Mouse (Mus musculus) brown adipose tissue, adult 24 weeks (tissue): ENCODE measurements around the gene Dgkq. TPM values are rescaled to one million over a fixed set of nuclear protein-coding genes. Genes with fewer than 3 reads are reported as not detected.
"Not testable (repeated sequence)": the region's sequence is repeated elsewhere in the genome, so short reads cannot be mapped to it uniquely, and the experiment has no call there.

Experiments
- H3K27ac ChIP-seq: fragments of 200-500 bp; replicated peaks from 2 replicates; pipeline ENCODE4 v1.5.1; 2012; ENCODE audit warnings: low read depth, mild to moderate bottlenecking, low read length
- H3K4me1 ChIP-seq: fragments of 200-500 bp; 2 replicates; pipeline ENCODE4 v1.6.1; 2012; ENCODE audit warnings: low read length, mixed read lengths; ENCODE audit not compliant: control insufficient read depth, insufficient read depth, insufficient read length
- H3K4me3 ChIP-seq: fragments of 200-500 bp; 2 replicates; pipeline ENCODE4 v1.5.1; 2012; ENCODE audit warnings: low read depth, mild to moderate bottlenecking, low read length, moderate library complexity; ENCODE audit not compliant: insufficient read depth
- polyA plus RNA-seq: library from polyadenylated mRNA; stranded (reverse); fragments of >200 nt; gene quantifications from 2 replicates; pipeline ENCODE4 v1.2.4, GENCODE M21; 2012; ENCODE audit not compliant: missing spikeins, insufficient read depth, insufficient read length

Gene Dgkq
- polyA plus RNA-seq, 1 experiment: 3.4 TPM

DNA sequence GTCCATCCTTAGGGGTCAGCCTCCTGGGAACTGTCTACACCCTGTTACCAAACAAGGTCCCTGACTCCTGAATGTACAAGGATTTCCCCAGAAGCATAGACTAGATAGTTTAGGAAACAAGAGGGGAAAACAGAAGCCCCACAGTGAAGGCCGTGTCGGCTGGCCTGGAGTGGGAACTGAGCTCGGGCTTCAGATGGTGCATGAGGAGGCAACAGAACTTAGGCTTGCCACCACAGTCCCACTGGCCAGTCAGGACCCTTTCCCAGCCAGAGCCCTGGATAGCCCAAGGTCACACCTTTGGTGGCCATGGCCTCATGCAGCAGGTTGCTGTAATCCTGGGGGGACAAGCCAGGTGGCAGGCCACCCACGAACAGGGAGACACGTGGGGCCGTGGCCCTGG is 16.1 kb downstream of the Dgkq start:
- Histone ChIP-seq H3K27ac (no peak overlapping the region), H3K4me3 (no peak overlapping the region)

DNA sequence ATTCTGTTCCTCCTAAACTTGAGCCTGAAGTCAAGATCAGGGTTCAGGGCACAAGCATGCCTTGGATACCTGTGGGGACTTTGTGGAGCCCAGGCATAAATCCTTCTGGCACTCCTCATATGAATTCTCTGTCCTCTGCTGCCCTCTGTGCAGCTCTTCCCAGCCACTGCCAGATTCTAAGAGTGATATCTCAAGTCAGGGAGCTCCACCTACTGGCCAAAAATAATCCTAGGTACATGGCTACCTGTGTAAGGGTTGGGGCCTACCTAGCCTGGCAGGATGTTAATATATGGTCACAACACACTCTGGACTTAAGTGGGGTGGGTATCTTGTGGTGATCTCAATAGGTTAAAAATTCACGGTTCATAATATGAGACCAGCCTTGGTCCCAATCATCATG is 17.6 kb downstream of the Dgkq start:
- Histone ChIP-seq H3K4me1 (no peaks in the 10 kb centered on the region), H3K4me3 (no peak overlapping the region), H3K27ac (no peak overlapping the region)

More for the DNA sequence above, 16.1 kb downstream of the Dgkq start:
- H3K4me1 ChIP-seq: no peaks in the 10 kb centered on the region

DNA sequence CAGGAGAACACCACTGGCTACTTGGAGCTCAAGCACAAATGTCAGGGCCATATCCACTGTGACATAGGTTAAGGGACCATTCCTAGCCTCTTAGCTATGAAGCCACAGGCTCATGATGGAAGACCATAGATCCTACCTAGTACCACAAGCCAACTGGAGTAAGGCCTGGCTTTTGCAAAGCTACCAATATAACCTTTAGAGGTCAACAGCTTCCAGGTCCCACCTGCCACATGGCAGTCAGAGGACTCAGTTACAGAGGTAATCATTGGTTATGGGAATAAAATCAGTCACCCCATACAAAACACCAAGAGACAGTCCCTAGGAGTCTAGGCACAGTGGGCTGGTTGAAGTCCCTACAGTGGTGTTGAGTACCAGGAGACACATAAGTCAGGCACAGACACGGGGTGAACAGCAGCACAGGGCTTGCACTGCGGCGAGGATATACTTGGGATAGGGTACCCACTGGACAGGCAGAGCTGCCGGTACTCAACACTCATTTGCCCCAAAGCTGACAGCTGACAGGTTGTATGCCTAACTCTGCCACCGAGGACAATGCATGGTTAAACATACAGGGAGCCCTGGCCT is 18.2 kb downstream of the Dgkq start:
- Histone ChIP-seq H3K4me1 (no peaks in the 10 kb centered on the region), H3K4me3 (no peak overlapping the region), H3K27ac (no peak overlapping the region)

DNA sequence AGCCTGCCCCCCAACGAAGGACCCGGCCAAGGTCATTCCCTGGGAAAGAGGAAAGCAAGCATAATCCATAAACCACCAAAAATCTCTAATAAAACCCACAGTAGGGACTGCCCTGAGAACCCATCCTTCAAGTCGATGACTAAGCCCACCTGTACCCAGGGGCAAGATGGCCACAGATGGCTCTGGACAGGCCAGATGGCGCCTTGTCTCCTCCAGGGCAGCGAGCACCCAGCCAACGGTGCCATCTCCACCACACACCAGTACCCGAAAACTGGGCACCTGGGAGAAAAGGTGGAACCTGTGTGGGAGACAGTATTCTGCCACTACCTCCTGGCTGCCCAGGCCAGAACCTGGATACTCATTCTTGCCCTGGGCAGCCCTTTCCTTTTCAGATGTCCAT is 19.1 kb downstream of the Dgkq start:
- Histone ChIP-seq H3K27ac (no peak overlapping the region), H3K4me1 (no peaks in the 10 kb centered on the region), H3K4me3 (no peak overlapping the region)

DNA sequence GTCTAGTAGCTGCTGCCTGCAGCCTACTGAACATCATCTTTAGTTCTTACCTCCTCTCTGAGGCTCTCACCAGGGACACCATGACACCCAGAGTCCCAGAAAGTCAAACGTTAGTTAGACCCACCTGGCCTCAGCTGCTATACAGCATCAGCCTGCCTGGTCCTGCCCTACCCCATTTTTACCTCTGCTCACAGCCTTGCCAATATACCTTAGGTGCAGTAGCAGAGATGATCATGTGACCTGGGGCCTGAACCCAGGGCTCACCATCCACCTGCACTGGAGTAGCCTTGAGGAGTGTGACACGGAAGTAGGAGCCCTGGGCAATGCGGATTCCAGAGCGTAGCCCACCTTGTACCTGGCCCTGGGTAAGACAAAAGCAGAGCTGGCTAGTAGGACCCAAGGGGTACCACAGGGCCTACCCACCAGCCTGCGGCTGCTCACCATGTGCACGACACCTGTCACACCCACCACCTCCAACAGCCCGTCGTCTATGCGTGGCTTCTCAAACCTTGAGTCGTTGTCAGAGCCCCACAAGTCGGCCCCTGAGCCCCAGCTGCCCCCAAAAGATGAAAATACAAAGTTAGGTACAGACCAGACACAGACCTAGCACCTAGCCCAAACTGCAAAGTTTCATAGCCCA is 20.4 kb downstream of the Dgkq start:
- no peak overlapping the region for H3K4me3 ChIP-seq
- no peak overlapping the region for H3K27ac ChIP-seq
- no peaks in the 10 kb centered on the region for H3K4me1 ChIP-seq

DNA sequence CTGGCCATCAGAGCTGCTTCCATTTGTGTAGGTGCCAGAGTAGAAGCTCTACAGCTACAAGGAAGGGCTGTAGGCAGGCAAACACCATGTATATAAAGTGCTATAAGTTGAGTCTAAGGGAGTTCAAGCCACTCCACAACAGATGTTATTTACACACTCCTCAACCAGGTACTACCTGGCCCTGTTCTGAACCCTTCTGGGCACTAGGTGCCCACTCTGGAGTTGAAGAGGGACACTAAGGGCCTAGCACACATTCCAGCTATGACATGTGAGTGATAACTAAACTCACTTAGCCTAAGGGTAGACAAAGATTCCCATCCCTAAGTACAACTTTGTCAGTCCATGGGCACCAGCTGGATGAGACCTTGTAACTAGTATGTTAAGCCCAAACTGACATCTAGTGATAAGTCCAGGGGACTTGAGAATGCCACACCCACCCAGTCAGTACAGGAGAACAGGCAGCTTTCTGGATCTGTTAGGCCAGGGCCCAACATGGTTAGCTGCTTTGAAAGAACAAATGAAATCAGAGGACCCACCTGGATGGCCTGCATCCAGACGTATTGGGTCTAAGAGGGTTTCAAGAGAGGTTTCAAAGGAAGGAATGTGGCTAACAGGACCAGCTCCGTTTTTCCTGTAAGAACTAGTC is 21.5 kb downstream of the Dgkq start:
- no peak overlapping the region for H3K27ac ChIP-seq
- H3K4me3 ChIP-seq: no peak overlapping the region
- no peaks in the 10 kb centered on the region for H3K4me1 ChIP-seq

DNA sequence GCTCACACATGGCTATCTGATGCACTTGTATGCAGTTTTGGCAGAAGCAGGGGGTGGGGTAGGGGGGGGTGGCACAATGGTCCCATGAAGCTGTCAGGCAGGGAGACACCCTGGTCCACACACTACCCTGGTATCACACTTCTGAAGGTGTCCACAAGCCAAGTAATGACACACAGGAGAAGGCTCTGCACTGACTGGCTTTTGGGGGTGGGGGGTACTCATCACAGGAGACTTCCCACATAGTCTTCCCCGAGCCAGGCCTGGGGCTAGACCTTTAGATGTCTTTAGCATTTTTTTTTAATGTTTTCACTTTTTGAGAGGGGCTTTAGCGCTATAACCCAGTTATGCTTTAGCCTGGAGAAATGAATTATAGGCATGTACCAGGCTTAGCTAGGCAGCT is 22.2 kb downstream of the Dgkq start:
- Histone ChIP-seq H3K27ac (no peak overlapping the region), H3K4me1 (no peaks in the 10 kb centered on the region), H3K4me3 (no peak overlapping the region)

GRCm38 (mm10) chr5:108646343-108646660 is 23.2 kb downstream of the Dgkq start:
- no peak overlapping the region for H3K4me3 ChIP-seq
- no peak overlapping the region for H3K27ac ChIP-seq
- no peaks in the 10 kb centered on the region for H3K4me1 ChIP-seq

DNA sequence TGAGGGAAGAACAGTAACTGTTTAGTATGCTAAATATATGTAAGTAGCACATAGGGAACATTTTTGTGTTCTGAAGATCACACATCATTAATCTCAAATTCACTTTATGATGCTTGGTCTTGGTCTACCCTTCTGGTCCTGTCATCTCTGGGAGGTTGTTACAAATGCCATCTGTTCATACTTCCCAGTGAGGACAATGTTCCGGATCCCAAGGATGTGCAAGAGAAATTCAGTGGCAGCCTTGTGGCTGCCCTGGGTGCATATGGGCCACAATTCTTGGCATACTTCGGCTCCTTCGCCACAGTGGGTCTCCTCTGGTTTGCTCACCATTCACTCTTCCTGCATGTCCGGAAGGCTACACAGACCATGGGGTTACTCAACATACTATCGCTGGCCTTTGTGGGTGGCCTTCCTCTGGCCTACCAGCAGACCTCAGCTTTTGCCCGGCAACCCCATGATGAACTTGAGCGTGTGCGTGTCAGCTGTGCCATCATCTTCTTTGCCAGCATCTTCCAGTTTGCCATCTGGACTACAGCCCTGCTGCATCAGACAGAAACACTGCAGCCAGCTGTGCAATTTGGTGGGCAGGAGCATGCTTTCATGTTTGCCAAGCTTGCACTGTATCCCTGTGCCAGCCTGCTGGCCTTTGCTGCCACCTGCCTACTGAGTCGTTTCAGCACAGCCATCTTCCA is 23.7 kb downstream of the Dgkq start:
- H3K4me1 ChIP-seq: no peaks in the 10 kb centered on the region
- H3K4me3 ChIP-seq: no peak overlapping the region
- H3K27ac ChIP-seq: no peak overlapping the region

GRCm38 (mm10) chr5:108643674-108644073 is 25.8 kb downstream of the Dgkq start:
- no peaks in the 10 kb centered on the region for H3K4me1 ChIP-seq

GRCm38 (mm10) chr5:108636172-108636571 is 33.3 kb downstream of the Dgkq start:
- Histone ChIP-seq H3K4me3 (no peak overlapping the region), H3K27ac (no peak overlapping the region), H3K4me1 (no peaks in the 10 kb centered on the region)

More at GRCm38 (mm10) chr5:108643674-108644073, 25.8 kb downstream of the Dgkq start:
- H3K4me3 ChIP-seq: no peak overlapping the region
- H3K27ac ChIP-seq: no peak overlapping the region

- not testable (repeated sequence) for H3K4me1 ChIP-seq, H3K4me3 ChIP-seq, H3K27ac ChIP-seq
These were observed 35.4 kb downstream of the Dgkq start for GRCm38 (mm10) chr5:108634088-108634487.

- no peak overlapping the region for H3K27ac ChIP-seq
- H3K4me1 ChIP-seq: 0 out of 2 replicates have a peak, but pooled peaks cover under 1% of the 10 kb centered on the region
- no peak overlapping the region for H3K4me3 ChIP-seq
These were observed 35.8 kb downstream of the Dgkq start for GRCm38 (mm10) chr5:108633676-108634075.

DNA sequence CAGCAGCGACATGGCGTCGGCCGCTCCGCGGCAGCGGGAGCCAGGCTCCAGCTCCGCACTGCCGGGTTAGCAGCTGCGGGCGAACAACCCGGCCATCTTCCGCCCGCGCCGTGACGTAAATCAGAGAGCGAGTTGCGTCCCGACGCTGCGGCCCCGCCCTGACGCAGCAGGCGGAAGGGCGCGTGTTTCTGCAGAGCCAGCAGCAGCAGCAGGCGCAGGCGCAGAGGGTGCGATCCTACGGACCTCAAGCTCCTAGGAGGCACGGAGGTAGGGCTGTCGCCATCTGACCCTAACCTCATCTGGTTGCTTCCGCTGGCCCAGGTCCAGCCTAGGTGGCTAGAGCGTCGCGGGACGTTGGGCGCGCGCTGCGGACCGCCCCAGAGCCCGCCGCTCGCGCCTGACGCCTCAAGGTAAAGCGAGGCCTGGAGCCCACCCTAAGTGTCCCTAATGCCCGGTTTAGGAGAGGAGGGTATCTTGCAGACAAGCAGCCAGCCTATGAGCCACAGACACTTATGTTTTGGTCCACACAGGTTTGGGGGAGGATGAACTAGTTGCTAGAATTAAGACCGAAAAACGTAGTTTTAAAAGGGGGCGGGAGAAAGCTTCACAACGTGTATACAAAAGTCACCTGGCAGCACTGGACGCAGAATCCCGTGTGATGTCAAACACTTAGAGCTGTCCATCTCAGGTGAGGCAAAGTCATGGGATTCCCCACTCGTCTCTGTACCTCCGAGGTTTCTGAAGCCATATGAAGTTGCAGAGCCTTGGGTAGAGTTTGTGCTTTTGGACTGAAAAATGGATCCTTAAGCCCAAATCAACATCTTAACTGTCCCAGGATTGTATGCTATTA is 39.6 kb downstream of the Dgkq start, which contains the start of the genes Gak and Tmem175:
Gene Gak (minus strand): TSS at position 122 of the 850 bp plus-strand sequence.
Gene Tmem175 (plus strand): TSS at position 137 of the 850 bp plus-strand sequence.
- peak within 1 kb of the TSS; percentile 90 for H3K4me3 ChIP-seq
- H3K4me1 ChIP-seq: peaks cover 10% of the 10 kb centered on the region; the same call in 1 of the 2 replicates
- peak within 1 kb of the TSS; percentile 84 for H3K27ac ChIP-seq
